ENCODE assay signal across 16 mouse cellular contexts in genomic region chr7:130143371-130143770, GRCm38 (mm10).
DNase-seq lines count a peak whose midpoint lies in the region; ATAC-seq and TF ChIP-seq lines count a peak whose summit lies in the region.
"Had no signal": no experiment of that assay in that cellular context is flagged by ENCODE, and none has a peak within 500 bp of the region (broad histone marks: within the 10 kb centered on the region; RNA-seq: fewer than 3 reads in every experiment).

No protein-coding gene starts in this region.

- TF ChIP-seq CTCF in kidney, postnatal 0 days (IDR thresholded peaks at IDR 0.05; ENCODE audit: low read depth) = no peak

- no peak overlapping the region for H3K4me2 ChIP-seq in embryonic facial prominence, embryonic 14.5 days (ENCODE audit: low read depth, low read length)
- H3K4me2 ChIP-seq in kidney, postnatal 0 days (ENCODE audit: low read length) = no peak overlapping the region
- H3K4me2 ChIP-seq in kidney, embryonic 14.5 days (replicated peaks; ENCODE audit: low read depth, low read length) = no peak overlapping the region
- H3K4me2 ChIP-seq in limb, embryonic 15.5 days = no peak overlapping the region
- H3K4me2 ChIP-seq: embryonic facial prominence, embryonic 12.5 days; forebrain, embryonic 12.5 days; limb, embryonic 12.5 days had no signal

- no peak overlapping the region for H3K9ac ChIP-seq in embryonic facial prominence, embryonic 14.5 days (ENCODE audit: low read depth, low read length)
- no peak overlapping the region for H3K9ac ChIP-seq in kidney, postnatal 0 days (ENCODE audit: low read depth, low read length)
- H3K9ac ChIP-seq in kidney, embryonic 14.5 days (ENCODE audit: low read depth, low read length) = no peak overlapping the region
- no peak overlapping the region for H3K9ac ChIP-seq in limb, embryonic 15.5 days
- H3K9ac ChIP-seq: embryonic facial prominence, embryonic 12.5 days; forebrain, embryonic 12.5 days; limb, embryonic 12.5 days had no signal

- H3K4me3 ChIP-seq in embryonic facial prominence, embryonic 14.5 days (ENCODE audit: low read depth, low read length) = no peak overlapping the region
- H3K4me3 ChIP-seq in embryonic facial prominence, embryonic 10.5 days = no peak overlapping the region
- no peak overlapping the region for H3K4me3 ChIP-seq in kidney, postnatal 0 days (replicated peaks; ENCODE audit: low read depth, low read length)
- no peak overlapping the region for H3K4me3 ChIP-seq in kidney, embryonic 14.5 days (ENCODE audit: low read length)
- H3K4me3 ChIP-seq in limb, embryonic 15.5 days = no peak overlapping the region
- H3K4me3 ChIP-seq: embryonic facial prominence, embryonic 12.5 days; forebrain, embryonic 12.5 days; gastrocnemius, adult 2 months; limb, embryonic 12.5 days had no signal

- WGBS in embryonic facial prominence, embryonic 14.5 days = 56% methylated on average over 7 of the region's 7 CpGs
- 74% methylated on average over 7 of the region's 7 CpGs for WGBS in embryonic facial prominence, embryonic 10.5 days
- WGBS in kidney, postnatal 0 days = 61% methylated on average over 7 of the region's 7 CpGs
- WGBS in kidney, embryonic 14.5 days = 65% methylated on average over 7 of the region's 7 CpGs
- 41% methylated on average over 7 of the region's 7 CpGs for WGBS in limb, embryonic 15.5 days

- no peaks in the 10 kb centered on the region for H3K9me3 ChIP-seq in embryonic facial prominence, embryonic 14.5 days (ENCODE audit: control insufficient read depth, low read length)
- H3K9me3 ChIP-seq in embryonic facial prominence, embryonic 10.5 days = no peaks in the 10 kb centered on the region
- no peaks in the 10 kb centered on the region for H3K9me3 ChIP-seq in kidney, postnatal 0 days (replicated peaks; ENCODE audit: low read length)
- no peaks in the 10 kb centered on the region for H3K9me3 ChIP-seq in kidney, embryonic 14.5 days (ENCODE audit: control insufficient read depth, low read length)
- no peaks in the 10 kb centered on the region for H3K9me3 ChIP-seq in limb, embryonic 15.5 days
- H3K9me3 ChIP-seq: embryonic facial prominence, embryonic 12.5 days; forebrain, embryonic 12.5 days; limb, embryonic 12.5 days had no signal

- no peaks in the 10 kb centered on the region for H3K27me3 ChIP-seq in embryonic facial prominence, embryonic 14.5 days (replicated peaks; ENCODE audit: control insufficient read depth, insufficient read depth, low read length)
- no peaks in the 10 kb centered on the region for H3K27me3 ChIP-seq in embryonic facial prominence, embryonic 10.5 days (replicated peaks; ENCODE audit: low read depth, poor library complexity, severe bottlenecking)
- H3K27me3 ChIP-seq in kidney, postnatal 0 days (ENCODE audit: insufficient read depth, low read length) = no peaks in the 10 kb centered on the region
- H3K27me3 ChIP-seq in kidney, embryonic 14.5 days (ENCODE audit: control insufficient read depth, insufficient read depth, low read length) = no peaks in the 10 kb centered on the region
- H3K27me3 ChIP-seq in limb, embryonic 15.5 days = no peaks in the 10 kb centered on the region
- H3K27me3 ChIP-seq: embryonic facial prominence, embryonic 12.5 days; limb, embryonic 12.5 days had no signal

- ATAC-seq in embryonic facial prominence, embryonic 14.5 days (ENCODE audit: low read depth) = no peak
- 0 out of 2 replicates have a peak, but pooled peaks have one; percentile 13 for ATAC-seq in kidney, postnatal 0 days (replicated peaks; ENCODE audit: low FRiP score, low read depth)
- no peak; the same call in 1 of the 2 replicates for ATAC-seq in kidney, embryonic 14.5 days (ENCODE audit: low FRiP score, low TSS enrichment)
- ATAC-seq in limb, embryonic 15.5 days (ENCODE audit: insufficient number of reproducible peaks, low FRiP score, low TSS enrichment, low read depth) = peak; percentile 73; the same call in 1 of the 2 replicates

- 0 out of 2 replicates have a peak, but pooled peaks cover 5% of the 10 kb centered on the region for H3K4me1 ChIP-seq in embryonic facial prominence, embryonic 14.5 days (ENCODE audit: control insufficient read depth, insufficient read depth, low read length)
- H3K4me1 ChIP-seq in embryonic facial prominence, embryonic 10.5 days = peaks cover 4% of the 10 kb centered on the region; the same call in 1 of the 2 replicates
- H3K4me1 ChIP-seq in kidney, postnatal 0 days (replicated peaks; ENCODE audit: insufficient read depth, low read length) = no peaks in the 10 kb centered on the region
- H3K4me1 ChIP-seq in kidney, embryonic 14.5 days (ENCODE audit: control insufficient read depth, insufficient read depth, low read length) = no peaks in the 10 kb centered on the region; the same call in 1 of the 2 replicates
- H3K4me1 ChIP-seq in limb, embryonic 15.5 days = peaks cover 8% of the 10 kb centered on the region
- H3K4me1 ChIP-seq: embryonic facial prominence, embryonic 12.5 days; forebrain, embryonic 12.5 days; limb, embryonic 12.5 days had no signal

- peak; percentile 62 for DNase-seq in embryonic facial prominence, embryonic 14.5 days (ENCODE audit: low spot score)
- DNase-seq in embryonic facial prominence, embryonic 10.5 days (ENCODE audit: low spot score) = no peak
- DNase-seq in kidney, postnatal 0 days (ENCODE audit: low spot score) = no peak
- DNase-seq in NIH3T3 (ENCODE audit: low read depth) = peak; percentile 95
- no peak for DNase-seq in cerebellum, postnatal 4 days (ENCODE audit: low spot score in 2 of 2)
- no peak for DNase-seq in gastrocnemius, adult 18-20 months (ENCODE audit: low spot score)
- DNase-seq: adrenal gland, postnatal 14 days; cerebellum, postnatal 10 days; gastrocnemius, adult 2 months; kidney, adult 11 months; right cerebral cortex, postnatal 25 days had no signal

- 0 out of 2 replicates have a peak overlapping the region, but pooled peaks have one; percentile 33 for H3K27ac ChIP-seq in embryonic facial prominence, embryonic 14.5 days (replicated peaks; ENCODE audit: low read depth, low read length)
- H3K27ac ChIP-seq in embryonic facial prominence, embryonic 10.5 days (replicated peaks) = no peak overlapping the region
- H3K27ac ChIP-seq in kidney, postnatal 0 days = no peak overlapping the region
- H3K27ac ChIP-seq in kidney, embryonic 14.5 days (ENCODE audit: low read depth, low read length) = no peak overlapping the region
- H3K27ac ChIP-seq in limb, embryonic 15.5 days = peak overlapping the region; percentile 63; the same call in 1 of the 2 replicates
- H3K27ac ChIP-seq: embryonic facial prominence, embryonic 12.5 days; forebrain, embryonic 12.5 days; gastrocnemius, adult 2 months; limb, embryonic 12.5 days had no signal

- no peaks in the 10 kb centered on the region for H3K36me3 ChIP-seq in embryonic facial prominence, embryonic 14.5 days (ENCODE audit: control insufficient read depth, insufficient read depth, low read length)
- no peaks in the 10 kb centered on the region for H3K36me3 ChIP-seq in embryonic facial prominence, embryonic 10.5 days (replicated peaks)
- no peaks in the 10 kb centered on the region for H3K36me3 ChIP-seq in kidney, postnatal 0 days (ENCODE audit: insufficient read depth, low read length)
- H3K36me3 ChIP-seq in kidney, embryonic 14.5 days (ENCODE audit: control insufficient read depth, insufficient read depth, low read length) = no peaks in the 10 kb centered on the region
- H3K36me3 ChIP-seq in limb, embryonic 15.5 days = no peaks in the 10 kb centered on the region
- H3K36me3 ChIP-seq: embryonic facial prominence, embryonic 12.5 days; forebrain, embryonic 12.5 days; limb, embryonic 12.5 days had no signal

Comparison
In these comparisons a context has a peak if more than half of its experiments do, and no peak if none do; other contexts are left out.
1. ATAC-seq: peak in kidney, postnatal 0 days (single experiment) and limb, embryonic 15.5 days (single experiment); none in embryonic facial prominence, embryonic 14.5 days (single experiment) and kidney, embryonic 14.5 days (single experiment).
2. DNase-seq: peak in embryonic facial prominence, embryonic 14.5 days (single experiment) and NIH3T3 (single experiment); none in embryonic facial prominence, embryonic 10.5 days (single experiment), kidney, postnatal 0 days (single experiment), cerebellum, postnatal 4 days (0 of 2) and gastrocnemius, adult 18-20 months (single experiment).
3. H3K27ac ChIP-seq: peak in embryonic facial prominence, embryonic 14.5 days (single experiment) and limb, embryonic 15.5 days (single experiment); none in embryonic facial prominence, embryonic 10.5 days (single experiment), kidney, postnatal 0 days (single experiment) and kidney, embryonic 14.5 days (single experiment).